Mouse (Mus musculus) natural killer cell, adult 2 months (primary cell): ENCODE results near the gene Ubxn4.

Source experiments
- DNase-seq, 2 experiments: peaks; one replicate each; pipeline ENCODE4 v3.0.0; 2022; ENCODE audit warnings: low spot score in 2 of 2

Ubxn4 gene

DNA sequence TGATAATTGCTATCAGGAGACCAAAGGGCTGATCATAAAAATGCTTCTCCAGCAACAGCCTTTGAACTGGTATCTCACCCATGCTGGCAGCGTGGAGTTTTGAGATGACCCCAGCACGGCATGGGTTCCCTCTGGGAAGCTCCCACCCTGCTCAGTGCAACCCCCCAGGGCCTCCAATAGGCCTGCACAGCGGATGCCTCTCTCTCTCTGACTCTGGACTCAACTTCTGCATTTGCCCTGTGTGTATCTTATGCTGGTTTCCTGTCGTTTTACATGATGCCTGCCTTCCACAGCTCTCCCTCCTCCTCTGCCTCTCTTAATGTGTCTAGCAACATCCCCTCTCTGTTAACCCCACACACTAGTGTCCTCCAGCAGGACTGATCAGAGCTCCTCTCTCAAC lies 70.9 kb downstream of the Ubxn4 start:
- no peak for DNase-seq

DNA sequence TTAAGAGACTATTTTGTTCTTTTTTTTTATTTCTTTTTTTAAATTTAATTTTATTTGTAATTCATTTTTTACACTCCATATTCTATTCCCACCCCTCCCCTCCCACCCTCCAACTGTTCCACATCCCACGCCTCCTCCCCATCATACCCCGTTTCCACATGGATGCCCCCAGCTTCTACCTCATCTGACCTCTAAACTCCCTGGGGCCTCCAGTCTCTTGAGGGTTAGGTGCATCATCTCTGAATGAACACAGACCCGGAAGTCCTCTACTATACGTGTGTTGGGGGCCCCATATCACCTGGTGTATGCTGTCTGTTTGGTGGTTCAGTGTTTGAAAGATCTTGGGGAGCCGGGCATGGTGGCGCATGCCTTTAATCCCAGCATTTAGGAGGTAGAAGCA lies 75.5 kb downstream of the Ubxn4 start:
- DNase-seq, result peak in 1 of 2 experiments; percentile 36

DNA sequence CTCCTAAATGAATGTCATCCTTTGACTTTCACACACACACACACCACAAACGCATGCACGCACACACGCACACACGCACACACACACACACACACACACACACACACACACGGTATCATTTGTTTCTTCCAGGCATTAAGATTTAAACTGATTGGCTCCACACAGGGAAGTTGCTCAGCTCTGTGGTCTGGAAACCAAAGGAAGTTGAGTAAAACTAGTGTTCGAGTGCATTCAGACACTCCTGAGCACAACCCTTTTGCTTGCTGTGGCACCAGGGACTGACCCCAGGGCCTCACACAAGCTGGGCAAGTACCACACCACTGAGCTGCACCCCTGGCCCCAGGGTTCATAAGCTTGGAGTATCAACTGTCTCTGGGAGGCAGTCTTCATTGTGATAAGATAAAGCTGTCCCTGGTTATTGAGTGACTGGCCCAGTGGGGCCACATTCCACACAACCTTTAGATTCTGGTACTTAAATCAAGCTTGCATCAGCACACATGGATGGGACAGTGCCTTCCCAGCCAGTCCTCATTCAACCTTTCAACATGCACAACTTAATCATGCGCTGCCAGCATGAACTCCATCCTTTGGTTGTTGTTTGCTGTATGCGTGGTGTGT lies 79.4 kb downstream of the Ubxn4 start:
- DNase-seq, result no peak

DNA sequence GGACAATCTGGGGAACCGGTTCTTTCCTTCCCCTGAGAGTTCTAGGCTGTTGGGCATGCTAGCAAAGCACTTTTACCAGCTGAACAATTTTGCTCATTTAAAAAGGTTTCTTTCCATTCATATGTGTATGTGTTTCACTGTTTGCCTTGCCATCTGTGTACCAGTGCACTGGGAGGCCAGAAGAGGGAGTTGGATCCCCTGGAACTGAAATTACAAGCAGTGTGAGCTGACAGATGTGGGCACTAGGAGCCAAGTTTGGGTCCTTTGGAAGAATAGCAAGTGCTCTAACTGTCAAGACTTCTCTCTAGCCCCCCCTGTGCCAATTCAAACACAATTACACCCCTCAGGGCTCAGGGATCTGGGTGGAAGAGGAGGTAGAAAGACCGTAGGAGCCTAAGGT lies 81.0 kb downstream of the Ubxn4 start:
- DNase-seq, result no peak

DNA sequence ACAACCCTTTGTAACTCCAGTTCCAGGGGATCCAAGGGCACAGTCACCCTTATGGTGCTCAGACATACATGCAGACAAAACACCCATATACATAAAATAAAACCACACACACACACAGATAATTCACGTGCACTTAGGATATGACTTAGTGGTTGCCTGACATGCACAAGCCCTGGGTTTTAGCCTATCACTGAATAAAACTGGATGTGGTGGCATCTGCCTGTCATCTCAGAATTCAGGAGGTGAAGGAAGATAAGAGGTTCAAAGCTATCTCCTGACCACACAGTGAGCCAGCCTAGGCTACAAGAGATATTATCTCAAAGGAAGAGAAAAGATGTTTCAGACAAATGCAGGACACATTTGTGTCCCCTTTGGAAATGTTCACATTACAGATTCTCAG lies 83.4 kb downstream of the Ubxn4 start:
- DNase-seq, result no peak

DNA sequence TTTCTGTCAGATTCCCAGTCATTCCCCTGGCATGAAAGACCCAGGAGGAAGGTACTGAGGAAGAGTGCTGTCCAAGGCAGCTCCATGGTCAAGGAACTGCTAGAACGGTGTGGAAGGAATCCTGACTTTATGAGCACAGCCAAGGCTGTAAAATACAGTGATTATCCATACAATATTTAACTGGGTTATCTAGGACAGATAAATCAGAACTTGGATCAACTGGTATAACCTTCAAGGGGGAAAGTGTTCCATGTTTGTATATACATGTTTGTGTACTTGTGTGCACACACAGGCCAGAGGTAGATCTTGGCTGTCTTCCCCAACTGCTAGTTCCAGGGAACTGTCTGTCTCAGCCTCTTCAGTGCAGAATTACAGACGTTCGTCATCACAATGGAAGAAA lies 84.5 kb downstream of the Ubxn4 start, which contains the start of gene Lct:
Gene Lct (minus strand): TSS at position 101 of the 400 bp plus-strand sequence.
- no peak for DNase-seq
